Mouse (Mus musculus): Measurements from ENCODE around the gene Gtpbp1.

Gtpbp1 gene

DNA sequence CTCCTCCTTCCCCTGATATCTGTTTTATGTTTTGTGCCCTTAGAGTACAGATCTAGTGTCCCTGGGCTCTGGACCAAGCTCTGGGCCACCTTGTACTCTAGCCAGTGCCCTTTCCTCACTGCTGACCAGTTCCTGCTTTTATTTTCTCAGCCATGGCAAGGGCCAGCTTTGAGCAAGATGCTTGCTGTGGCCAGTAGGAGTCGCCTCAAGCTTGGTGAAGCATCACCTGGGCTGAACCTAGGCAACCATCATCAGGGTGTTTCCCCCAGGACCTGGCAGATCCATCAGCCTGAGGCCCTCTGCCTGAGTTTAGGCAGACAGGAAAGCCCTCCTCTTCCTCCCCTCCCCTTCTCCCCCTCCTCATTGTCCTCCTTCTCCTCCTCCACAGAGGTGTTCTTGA, 32.8 kb downstream of the Gtpbp1 start:
- peak; percentile 59 for DNase-seq (ENCODE audit: low read depth, low spot score)

DNA sequence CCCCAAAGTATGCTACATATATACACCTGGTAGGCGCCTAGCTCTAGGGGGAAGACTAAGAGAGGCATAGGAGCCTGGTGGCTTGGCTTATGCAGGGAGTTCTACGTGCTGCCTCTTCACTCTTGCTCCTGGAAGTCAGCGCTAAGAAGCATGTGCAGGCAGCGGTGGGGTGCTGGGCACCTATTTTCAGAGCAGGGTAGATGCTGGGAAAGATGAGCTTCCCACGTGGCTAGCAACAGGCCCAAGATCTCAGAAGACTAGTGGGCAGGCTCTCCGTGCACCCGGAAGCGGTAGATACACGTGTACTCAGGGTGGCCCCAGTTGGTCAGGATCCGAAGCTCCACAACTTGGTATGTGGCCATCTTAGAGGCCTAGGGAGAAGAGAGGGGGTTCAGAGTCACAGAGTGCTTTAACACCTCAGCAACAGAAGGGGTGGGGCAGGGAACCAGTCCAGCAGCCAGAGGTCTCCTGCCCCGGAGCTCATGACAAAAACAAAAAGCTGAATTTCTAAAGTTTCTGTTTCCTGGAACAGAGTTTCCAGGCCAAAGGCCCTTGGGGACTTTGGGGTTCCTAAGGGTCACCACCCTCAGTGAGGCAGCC, 34.6 kb downstream of the Gtpbp1 start:
- no peak for DNase-seq (ENCODE audit: low read depth, low spot score)

DNA sequence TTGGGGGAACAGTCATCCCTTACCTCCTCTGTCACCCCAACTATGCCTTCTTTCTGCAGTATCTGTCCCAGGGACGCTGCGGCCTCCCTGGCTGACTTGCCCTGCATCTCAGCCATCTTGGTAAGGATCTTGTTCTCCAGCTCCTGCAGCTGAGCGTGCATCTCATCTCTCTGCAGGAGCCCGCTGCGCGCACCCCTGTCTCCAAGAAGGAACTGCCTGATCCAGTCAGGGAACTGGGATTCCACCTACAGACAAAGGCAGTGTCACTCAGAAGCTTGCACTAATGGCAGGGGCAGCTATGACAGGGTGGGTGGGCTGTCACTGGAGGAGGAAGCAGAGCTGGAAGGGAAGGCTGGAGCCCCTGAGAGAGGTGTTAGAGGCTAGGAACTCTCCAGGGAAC, 37.2 kb downstream of the Gtpbp1 start:
- no peak for DNase-seq (ENCODE audit: low read depth, low spot score)

DNA sequence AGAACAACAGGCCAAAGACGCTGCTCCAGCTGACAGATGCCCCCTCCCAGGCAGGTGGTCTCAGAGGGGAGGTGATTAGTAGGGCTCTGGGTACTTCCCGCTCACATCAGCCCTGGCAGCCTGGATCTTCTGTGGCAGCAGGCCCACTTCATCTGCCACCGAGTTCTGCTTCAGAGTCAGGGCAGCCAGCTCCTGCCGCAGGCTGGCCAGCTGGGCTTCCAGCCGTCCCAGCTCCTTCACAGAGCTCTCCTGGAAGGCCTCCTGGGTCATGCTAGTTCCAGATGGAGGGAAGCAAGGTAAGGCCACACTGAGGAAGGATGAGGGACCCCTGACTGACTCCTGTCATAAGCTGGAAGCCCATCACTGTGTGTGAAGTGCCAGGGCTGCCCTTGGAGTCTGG, 37.7 kb downstream of the Gtpbp1 start:
- DNase-seq (ENCODE audit: low read depth, low spot score): no peak

DNA sequence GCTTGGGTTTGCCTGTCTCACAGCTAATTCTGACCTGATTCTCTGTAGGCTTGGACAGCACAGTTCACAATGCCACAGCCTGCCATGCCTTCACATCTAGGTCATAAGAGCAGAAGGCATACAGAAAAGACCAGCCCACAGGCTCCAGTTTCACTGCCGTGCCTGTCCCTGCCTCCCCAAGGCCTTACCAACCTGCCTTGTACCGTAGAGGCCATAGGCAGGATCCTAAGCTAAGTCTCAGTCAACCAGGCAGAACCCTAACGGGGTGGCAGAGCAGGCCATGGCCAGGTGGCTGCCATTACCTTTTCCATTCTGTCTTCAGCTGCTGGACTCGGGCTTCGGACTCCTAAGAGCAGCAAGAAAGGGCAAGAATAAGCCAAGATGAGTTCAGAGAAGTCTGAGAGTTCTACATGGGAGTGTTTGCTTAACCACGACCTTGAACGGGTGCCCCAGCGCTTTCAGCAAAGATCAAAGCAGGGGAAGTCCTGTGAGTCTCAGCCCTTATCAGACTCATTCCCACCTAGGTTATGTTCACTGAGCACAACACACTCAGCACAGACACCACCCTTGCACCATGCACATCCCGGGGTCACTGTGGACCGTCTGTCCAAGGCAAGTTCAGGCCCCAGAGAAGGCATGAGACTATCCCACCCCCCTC, 38.2 kb downstream of the Gtpbp1 start:
- peak; percentile 69 for DNase-seq (ENCODE audit: low read depth, low spot score)

DNA sequence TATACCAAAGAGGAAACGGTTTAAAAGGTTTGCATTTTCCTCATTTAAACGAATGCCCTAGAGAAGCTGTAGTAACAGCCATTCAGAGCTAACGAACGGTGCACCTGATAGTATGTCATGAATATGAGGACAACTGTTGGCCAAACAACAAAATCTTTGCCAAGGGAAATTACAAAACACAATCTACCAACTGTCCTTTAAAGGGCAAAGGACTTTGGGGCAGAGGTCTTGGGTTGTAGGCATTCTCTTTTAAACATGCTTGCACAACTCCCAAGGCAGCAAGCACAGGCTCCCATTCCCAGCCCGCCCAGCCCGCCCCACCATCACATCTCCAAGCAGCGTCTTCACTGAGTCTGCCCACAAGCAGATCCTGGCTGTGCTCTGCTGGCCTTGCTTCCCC, 40.9 kb downstream of the Gtpbp1 start:
- DNase-seq (ENCODE audit: low read depth, low spot score): no peak

DNA sequence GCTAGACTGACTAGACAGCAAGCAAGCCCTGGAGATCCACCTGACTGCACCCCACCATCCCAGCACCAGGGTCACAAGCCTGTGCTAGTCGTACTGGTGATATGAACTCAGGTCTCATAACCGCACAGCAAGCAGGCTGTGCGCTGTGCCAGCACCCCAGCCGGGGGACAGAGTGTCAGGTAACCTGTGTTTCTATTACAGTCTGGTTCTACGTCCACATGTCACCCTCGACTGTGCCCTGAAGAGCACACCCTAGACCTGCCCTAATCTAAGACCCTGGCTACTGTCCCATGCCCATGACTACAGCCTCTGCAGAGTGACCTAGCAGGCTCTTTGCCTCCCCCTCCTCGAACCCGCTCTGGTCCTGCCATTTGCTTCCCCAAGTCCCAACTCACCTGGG, 42.5 kb downstream of the Gtpbp1 start:
- DNase-seq (ENCODE audit: low read depth, low spot score): no peak

DNA sequence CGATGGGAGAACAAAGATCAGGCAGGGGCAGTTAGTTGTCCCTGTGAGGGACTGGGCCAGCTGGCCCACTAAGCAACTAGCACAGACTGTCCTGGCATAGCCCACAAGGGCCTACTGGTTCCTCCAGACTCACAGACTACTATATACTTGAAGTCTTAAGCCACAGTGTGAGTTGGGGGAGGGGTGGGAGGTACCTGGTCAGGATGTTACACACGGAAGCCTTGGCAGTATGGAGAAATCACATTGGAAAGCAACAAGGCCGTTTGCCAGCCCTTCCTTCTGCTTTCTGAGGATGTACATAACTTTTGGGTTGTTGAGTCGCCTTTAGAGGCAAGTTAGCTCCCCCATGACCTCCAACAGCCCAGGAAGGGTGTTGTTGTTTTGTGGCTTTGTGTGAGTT, 43.0 kb downstream of the Gtpbp1 start:
- DNase-seq (ENCODE audit: low read depth, low spot score): no peak

DNA sequence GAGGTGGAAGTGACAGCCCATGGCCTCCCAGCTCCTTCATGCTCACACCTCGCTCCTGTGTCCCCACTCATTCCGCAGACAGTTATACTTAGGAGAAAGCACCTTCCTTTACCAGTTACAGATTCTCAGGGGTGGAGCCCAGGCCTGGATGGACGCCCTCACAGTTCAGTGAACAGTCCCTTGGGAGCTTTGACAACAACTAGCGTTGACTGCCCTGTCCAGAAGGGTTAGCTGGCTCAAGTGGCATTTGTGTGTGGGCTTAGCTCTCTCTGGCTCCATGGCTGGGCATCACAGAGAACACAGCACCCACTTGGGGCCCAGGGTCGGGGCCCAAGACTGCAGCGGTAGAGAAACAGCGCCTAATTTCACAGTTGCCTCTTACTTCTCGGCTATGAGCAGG, 43.7 kb downstream of the Gtpbp1 start:
- no peak for DNase-seq (ENCODE audit: low read depth, low spot score)

DNA sequence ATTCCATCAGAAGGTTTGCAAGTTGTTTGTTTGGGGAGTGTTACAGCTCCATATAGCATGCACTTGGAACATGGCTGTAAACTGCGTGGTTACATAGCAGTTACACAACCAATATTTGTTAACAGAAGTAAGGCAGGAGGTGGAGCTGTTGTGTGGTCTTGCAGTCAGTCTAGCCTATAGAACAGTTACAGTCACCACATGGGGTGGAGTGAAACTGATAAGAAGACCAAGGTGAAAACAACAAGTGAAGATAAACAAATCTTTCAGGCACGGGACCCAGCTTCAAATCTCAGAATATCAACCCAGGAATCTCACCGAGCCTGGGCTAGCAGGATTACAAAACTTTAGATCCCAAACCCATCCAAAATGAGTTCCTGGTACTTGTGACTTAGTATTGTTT, 50.1 kb downstream of the Gtpbp1 start:
- peak; percentile 78 for DNase-seq (ENCODE audit: low read depth, low spot score)

DNA sequence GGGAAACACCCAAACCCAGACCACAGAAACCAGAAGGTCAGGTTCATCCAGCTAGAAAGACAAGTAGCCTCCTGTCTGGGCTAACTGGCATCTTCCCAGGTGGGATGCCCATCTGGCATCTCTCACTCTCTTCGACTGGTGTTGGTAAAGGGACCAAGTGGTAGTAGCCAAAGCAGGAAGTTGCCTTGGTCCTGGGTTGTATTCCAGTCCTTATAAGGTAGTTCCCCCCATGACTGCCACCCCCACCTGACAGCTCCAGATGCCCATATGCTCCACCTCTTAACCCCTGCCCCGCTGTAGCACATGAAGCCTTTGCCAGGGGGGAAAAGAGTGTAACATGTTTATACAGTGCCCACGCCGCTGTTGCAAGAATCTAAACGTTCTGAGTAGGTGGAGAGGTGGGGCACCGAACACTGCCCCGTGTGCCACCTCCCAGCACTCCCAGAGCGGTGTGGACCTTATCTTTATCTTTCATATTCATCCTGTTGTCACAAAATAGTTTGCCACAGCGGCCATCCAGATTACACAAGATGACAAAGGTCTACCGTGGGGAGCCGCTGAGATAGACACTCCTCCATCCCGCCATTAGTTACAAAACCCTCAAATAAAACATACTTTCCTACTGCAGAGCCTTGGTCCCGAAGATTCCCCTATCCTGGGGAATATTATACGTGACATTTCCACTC, 50.7 kb downstream of the Gtpbp1 start:
- DNase-seq (ENCODE audit: low read depth, low spot score): peak; percentile 86

DNA sequence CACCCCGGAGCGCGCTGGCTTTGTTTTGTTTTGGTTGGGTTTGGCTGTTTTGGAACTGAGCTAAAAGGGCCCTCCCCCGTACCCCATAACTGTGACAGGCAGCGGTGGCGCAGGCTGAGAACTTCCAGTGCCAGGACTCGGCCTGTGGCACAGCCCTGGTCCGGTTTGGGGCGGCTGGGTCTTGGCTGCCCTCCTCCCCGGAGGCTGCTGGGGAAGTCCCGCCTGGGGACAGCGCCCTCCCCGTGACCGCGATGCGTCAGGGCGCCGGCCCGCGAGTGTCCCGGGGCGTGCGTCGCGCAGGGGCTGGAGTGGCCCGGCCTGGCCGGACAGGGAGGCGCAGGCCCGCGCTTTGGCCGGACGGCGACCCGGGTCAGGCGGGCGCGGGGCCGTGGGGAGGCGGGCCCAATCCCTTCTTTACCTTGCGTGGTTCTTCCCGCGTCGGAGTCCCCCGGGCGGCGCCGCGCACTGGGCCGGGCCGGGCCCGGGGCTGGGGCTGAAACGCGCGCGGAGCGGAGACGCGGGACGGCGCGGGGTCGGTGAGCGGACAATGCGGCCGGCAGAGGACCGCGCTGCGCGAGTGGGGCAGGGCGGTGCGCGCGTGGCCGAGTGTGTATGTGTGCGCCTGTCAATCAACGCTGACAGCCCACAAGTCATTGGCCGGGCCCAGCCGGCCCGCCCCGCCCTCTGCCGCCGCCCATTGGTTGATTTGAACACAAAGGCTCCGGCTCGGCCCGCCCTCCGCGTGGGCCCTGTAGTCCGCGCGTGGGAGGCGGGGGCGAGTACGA, 51.5 kb downstream of the Gtpbp1 start, which contains the start of gene Sun2:
TSS of gene Sun2 (minus strand) at position 616 of the 785 bp plus-strand sequence.
- peak; percentile 93 for DNase-seq (ENCODE audit: low read depth, low spot score)

DNA sequence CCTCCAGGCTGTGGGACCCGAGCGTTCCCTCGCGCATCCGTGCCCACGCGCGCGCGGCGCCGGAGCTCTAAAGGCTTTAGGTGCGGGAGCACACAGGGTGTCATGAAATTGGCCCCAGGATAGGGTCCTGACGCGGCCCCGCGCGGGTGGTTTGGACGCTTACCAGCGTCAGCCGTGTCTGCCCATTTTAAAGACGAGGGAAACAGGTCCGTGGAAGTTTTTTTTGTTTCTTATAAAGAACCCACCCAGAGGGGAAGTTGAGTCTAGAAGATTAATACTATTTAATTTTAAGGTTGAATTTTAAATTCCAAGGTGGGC, 52.0 kb downstream of the Gtpbp1 start:
- DNase-seq (ENCODE audit: low read depth, low spot score): no peak

DNA sequence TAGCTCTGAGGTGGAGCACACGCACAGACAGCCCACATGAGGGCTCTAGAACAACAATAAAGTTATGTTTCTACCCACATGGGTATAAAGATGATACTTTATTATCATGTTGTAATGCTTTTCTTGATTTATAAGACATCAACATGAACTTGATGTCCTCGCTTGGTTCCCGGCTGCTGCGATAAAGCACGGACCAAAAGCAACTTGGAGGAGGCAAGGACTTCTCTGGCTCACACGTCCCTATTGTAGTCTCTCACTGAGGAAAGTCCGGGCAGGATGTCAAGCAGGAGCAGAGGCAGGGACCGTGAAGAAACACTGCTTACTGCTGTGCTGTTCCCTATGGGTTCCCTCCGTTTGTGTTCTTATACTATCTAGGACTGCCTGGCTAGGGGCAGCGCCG, 53.4 kb downstream of the Gtpbp1 start:
- no peak for DNase-seq (ENCODE audit: low read depth, low spot score)

DNA sequence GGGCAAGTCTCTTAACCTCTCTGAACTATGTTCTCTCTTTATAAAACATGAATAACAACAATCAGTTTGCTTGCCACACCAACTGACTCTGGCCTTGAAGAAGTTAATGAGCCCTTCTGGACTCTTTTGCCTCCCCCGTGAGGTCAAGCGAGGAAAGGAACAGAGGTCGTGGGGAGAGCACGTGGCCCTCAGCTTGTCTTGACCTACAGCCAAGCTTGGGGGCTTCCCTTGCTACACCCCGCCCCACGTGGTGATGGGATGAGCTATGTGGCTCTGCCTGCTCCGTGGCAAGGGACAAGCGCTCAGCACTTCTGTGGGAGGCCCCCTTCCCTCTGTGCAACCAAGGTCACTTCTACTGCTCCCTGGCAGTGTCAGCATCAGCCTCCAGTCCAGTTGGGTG, 54.1 kb downstream of the Gtpbp1 start:
- no peak for DNase-seq (ENCODE audit: low read depth, low spot score)

DNA sequence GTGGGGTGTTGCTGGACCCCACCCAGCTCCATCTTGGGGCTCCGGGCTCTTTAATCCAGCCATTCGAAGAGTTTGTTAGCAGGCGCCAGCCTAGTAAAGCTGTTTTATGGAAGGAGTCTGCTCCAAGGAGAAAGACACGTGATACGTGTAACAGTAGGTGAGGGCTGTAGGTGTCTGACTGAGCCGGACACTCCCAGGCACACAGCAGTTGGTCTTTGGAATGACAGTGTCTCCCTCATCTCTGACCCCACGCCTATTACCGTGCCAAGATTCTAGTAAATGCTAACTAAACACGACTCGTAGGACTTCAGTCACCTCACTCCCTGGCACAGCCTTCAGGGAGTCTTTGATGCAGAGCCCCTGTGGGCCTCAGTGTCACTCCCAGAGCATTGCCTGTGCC, 54.7 kb downstream of the Gtpbp1 start:
- no peak for DNase-seq (ENCODE audit: low read depth, low spot score)

DNA sequence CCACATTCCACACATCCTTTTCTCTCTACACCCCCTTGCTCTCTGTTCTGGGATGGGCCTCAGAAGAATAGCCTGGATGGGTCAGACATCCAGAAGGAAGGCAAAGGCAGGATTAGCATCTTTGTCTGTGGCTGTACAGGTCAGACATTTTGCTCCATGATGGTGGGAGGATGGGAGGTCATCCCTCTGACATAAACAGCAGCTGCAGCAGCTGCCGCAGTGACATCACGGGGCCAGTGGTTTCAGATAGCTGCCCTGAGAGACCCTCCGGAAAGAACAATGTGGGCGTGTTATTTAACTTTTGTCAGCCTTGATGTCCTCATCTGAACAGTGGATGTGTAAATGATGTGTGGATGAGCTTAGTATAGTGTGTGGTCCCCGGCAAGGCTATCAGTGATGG, 55.2 kb downstream of the Gtpbp1 start:
- DNase-seq (ENCODE audit: low read depth, low spot score): no peak

DNA sequence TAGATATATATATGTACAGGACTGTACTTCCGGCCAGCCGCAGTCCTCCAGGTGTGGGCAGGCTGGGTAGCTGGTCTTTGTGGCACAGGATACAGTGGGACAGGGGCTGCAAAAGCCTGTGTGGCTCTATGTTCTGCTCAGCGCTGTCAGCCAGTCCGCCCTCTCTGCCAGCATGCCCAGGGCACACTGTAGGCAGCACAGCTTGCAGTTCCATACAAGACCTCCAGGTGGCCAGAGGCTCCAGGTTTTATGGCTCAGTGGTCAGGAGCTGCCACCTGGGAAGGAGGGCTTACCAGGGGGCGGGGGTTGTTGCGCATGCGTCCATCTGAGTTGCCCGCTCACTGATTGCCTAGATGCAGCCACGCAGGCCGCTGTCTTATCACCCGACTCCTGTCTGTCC, 57.4 kb downstream of the Gtpbp1 start:
- DNase-seq (ENCODE audit: low read depth, low spot score): peak; percentile 22

DNA sequence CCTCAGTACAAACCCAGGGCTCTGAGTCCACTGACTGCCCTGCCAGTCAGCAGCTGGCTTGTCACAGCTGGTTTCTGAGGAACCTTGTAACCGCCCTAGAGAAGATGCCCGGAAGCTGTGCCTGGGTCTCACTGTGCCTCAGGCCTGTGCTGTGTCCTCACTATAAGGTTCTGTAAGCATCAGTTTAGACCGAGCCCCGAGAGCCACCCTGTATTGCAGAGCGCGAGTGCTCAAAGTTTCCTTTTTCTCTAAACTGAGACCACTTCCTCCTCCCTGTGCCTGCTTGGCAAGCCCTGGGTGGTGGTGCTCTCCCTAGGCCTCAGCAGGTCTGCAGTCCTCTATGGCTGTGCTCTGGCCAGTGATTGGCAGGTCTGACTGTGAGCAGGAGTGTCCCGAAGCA, 58.5 kb downstream of the Gtpbp1 start:
- no peak for DNase-seq (ENCODE audit: low read depth, low spot score)

DNA sequence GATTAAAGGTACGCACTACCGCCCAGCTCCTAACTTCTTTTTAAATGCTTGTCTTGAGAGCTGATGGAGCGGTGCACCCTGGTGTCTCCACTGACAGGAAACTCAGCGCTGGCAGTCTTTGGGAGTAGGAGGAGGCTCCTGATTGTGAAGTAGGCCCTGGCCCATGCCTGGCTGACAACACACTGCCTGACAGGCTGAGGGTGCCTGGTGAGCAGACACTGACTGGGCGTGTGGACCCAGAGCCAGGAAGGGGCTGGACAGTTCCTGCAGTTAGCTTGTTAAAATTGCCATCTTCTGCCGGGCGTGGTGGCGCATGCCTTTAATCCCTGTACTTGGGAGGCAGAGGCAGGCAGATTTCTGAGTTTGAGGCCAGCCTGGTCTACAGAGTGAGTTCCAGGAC, 59.6 kb downstream of the Gtpbp1 start:
- DNase-seq (ENCODE audit: low read depth, low spot score): no peak

DNA sequence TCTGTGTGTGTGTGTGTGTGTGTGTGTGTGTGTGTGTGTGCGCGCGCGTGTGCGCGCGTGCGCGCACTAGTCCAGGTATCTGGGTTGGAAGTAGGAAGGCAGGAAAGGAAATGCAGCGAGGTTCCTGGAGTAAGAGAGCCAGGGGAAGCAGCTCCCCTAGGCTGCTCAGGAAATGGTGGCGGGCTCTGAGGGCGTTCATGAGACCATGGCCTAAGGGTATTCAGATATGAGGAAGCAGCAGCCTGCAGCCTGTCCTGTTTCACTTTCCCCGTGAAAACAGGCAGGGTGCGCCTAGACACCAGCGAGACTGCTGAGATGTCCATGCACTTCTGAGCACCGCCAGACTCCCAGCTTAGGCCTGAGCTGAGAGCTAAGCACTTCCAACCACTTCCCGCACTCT, 61.1 kb downstream of the Gtpbp1 start:
- DNase-seq (ENCODE audit: low read depth, low spot score): peak; percentile 30

DNA sequence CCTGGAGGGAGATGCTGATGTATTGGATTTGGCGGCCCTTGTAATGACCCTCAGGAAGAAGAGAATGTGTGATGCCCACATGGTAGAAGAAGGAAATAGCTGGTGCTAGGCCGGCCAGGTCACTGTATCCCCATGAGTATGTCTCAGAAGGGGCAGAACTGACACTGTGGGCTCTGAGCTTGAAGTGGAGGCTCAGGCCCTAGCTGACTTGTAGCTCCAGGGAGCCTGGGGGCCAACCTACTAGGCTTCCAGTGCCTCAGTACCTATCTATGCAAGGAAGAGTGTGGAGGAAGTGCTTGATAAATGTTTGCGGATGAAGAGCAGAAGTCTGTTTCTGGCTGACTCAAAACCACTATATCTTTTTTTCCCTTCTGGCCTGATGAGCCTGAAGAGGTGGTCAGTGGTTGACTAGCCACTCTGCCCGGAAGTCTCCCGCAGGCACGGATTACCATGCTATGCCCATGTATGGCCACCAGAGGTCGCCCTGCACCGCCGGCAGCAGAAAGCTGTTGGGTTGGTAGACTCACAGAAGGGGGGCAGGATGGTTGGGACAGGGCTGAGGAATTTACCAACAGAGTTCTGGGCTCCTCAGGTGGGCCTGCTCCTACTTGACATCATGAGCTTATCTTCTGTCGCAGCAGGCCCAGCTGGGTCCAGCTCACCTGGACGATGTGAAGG, 62.2 kb downstream of the Gtpbp1 start:
- DNase-seq (ENCODE audit: low read depth, low spot score): peak; percentile 72
